Mouse (Mus musculus) liver, embryonic 16.5 days (tissue): ENCODE measurements around the gene Phospho1. TPM values are rescaled to one million over a fixed set of nuclear protein-coding genes. Genes with fewer than 3 reads are reported as not detected.
A peak's percentile ranks its signal among the peaks of the same experiment; 100 is the strongest.
"Not testable (repeated sequence)": the region's sequence is repeated elsewhere in the genome, so short reads cannot be mapped to it uniquely, and the experiment has no call there.

Source experiments
- ATAC-seq: fragments of 200-750 bp; cut with Nextera tagmentation; 2 replicates; pipeline ENCODE4 v1.8.0; 2017; ENCODE audit warnings: low read depth, mild to moderate bottlenecking, moderate number of reproducible peaks, moderate library complexity
- H3K27ac ChIP-seq: fragments of 300-500 bp; sonication (generic); 2 replicates; pipeline ENCODE4 v1.5.1; 2014; ENCODE audit warnings: mild to moderate bottlenecking, low read length
- H3K27me3 ChIP-seq: fragments of 300-500 bp; sonication (generic); 2 replicates; pipeline ENCODE4 v1.6.1; 2014; ENCODE audit warnings: low read depth, low read length, mixed read lengths; ENCODE audit not compliant: control insufficient read depth, insufficient read depth
- H3K36me3 ChIP-seq: fragments of 300-500 bp; sonication (generic); 2 replicates; pipeline ENCODE4 v1.6.1; 2014; ENCODE audit warnings: mild to moderate bottlenecking; ENCODE audit not compliant: control insufficient read depth, insufficient read depth
- H3K4me1 ChIP-seq: fragments of 300-500 bp; sonication (generic); 2 replicates; pipeline ENCODE4 v1.6.1; 2014; ENCODE audit warnings: low read depth, low read length, mixed read lengths; ENCODE audit not compliant: control insufficient read depth
- H3K4me2 ChIP-seq: fragments of 300-500 bp; sonication (generic); 2 replicates; pipeline ENCODE4 v1.6.1; 2014; ENCODE audit warnings: low read depth, low read length, mixed read lengths
- H3K4me3 ChIP-seq: fragments of 300-500 bp; sonication (generic); 2 replicates; pipeline ENCODE4 v1.5.1; 2014; ENCODE audit warnings: low read depth, mild to moderate bottlenecking, low read length
- H3K9ac ChIP-seq: fragments of 300-500 bp; sonication (generic); 2 replicates; pipeline ENCODE4 v1.6.1; 2014; ENCODE audit warnings: low read depth, low read length
- H3K9me3 ChIP-seq: fragments of 300-500 bp; sonication (generic); replicated peaks from 2 replicates; pipeline ENCODE4 v1.6.1; 2016; ENCODE audit warnings: low read length; ENCODE audit not compliant: control insufficient read depth
- WGBS: fragments of 180-500 bp; shearing (Covaris S2); extraction: QIAGEN DNeasy Blood & Tissue Kit; methylation state at CpG from one replicate; pipeline ENCODE4 v1.1.7; 2014; ENCODE audit not compliant: insufficient replicate concordance; 5-methylcytosine and 5-hydroxymethylcytosine counted together
- polyA plus RNA-seq: library from polyadenylated mRNA; unstranded; fragments of >200 nt; fragmentation: Nextera tagmentation; extraction: Ambion mirVana; gene quantifications from 2 replicates; pipeline ENCODE4 v1.2.1, GENCODE M21; 2015

Gene Phospho1
- polyA plus RNA-seq, 1 experiment from 2014 or later, result 7.7 TPM

DNA sequence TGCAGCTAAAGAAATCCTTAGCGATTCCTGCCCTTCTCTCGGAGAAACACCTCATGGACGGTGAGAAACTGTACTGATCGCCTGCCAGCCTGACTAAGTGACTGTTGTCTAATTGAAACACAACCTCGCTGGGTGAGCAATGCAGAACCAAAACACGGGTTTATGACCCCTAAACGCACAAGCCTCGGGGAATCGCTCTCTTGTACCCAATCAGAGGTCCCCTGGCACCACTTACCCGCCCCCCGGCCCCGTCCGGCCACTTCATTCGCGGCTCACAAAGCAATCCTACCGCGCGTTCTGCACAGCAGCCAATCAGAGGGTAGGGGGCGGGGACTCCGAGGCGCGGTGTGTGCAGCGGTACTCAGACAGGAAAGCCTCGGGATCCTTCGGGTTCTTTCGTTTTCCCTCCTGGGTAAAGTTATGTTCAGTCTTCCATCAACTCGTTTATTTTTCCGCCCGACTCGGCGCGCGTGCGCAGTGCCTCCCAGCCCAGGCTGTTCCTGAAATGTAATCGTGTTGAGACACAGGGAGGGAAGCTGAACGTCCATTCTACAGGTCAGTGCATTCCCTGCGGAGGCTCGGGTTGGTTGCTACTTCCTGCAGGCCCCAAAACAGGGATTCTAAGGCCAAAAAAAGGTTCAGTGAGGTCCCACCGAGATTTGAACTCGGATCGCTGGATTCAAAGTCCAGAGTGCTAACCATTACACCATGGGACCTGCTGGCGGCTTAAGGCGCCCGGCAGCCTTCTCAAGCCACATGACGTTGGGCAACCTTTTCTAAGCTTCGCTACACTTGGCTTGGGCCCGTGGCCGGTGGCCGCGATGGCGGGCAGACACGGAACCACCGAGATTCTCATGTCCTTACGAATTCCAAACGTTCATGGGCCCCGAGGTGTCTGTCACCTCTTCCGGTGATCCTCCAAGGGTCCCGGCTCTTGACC is 34.5 kb downstream of the Phospho1 start:
- peak overlapping the region; percentile 96 for H3K27ac ChIP-seq
- no peaks in the 10 kb centered on the region; the same call in 1 of the 2 replicates for H3K9me3 ChIP-seq
- H3K36me3 ChIP-seq, result no peaks in the 10 kb centered on the region
- peak overlapping the region; percentile 83 for H3K9ac ChIP-seq
- peak overlapping the region; percentile 80 for H3K4me3 ChIP-seq
- peak; percentile 96 for ATAC-seq
- H3K27me3 ChIP-seq, result no peaks in the 10 kb centered on the region
- peaks cover 24% of the 10 kb centered on the region for H3K4me1 ChIP-seq
- under 1% methylated on average over 58 of the region's 58 CpGs for WGBS
- H3K4me2 ChIP-seq, result peak overlapping the region; percentile 83

DNA sequence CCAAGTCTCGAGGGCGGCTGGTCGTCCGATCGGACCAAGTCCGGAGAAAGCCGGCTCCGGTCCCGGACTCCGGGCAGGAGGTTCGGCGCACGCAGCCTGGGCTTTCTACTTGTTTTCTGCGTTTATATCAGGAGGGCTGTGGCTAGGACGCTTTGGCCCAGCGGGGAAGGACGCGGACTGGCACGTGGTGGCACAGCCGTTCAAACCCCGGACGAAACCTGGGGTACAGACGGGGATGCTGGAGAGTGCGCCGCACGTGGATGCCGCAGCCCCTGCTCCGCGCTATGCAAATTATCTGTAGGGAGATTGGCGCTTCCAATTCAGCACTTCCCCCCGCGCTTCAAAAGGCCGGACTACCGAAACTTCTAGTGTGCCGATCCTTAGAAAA is 35.2 kb downstream of the Phospho1 start:
- Histone ChIP-seq H3K4me3 (peak overlapping the region; percentile 80), H3K27me3 (no peaks in the 10 kb centered on the region), H3K27ac (peak overlapping the region; percentile 96), H3K9me3 (no peaks in the 10 kb centered on the region), H3K36me3 (no peaks in the 10 kb centered on the region), H3K4me2 (peak overlapping the region; percentile 83), H3K4me1 (peaks cover 24% of the 10 kb centered on the region), H3K9ac (peak overlapping the region; percentile 77)
- ATAC-seq, result peak; percentile 45
- WGBS, result under 1% methylated on average over 35 of the region's 35 CpGs

DNA sequence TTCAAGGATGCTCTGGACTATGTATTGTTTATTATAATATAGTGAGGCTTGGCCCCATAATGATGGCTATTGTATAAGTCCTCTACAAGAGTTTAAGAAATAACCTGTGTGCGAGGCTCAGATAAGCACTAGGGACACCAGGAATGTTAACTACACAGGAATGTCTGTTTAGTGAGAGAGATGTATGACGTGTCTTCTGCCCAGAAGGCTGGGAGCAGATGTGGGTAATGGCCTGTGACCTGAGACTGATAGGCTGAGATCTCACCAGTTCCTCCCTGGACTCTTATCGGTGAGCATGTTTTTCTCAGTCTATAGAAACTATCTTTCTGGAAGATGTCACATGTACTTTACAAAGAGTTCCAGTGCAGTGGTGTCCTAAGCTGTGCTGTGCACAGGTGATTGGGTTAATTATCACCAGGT is 35.8 kb downstream of the Phospho1 start:
- H3K4me3 ChIP-seq, result peak overlapping the region; percentile 80
- H3K27me3 ChIP-seq, result no peaks in the 10 kb centered on the region
- WGBS, result 9% methylated on average over 3 of the region's 3 CpGs
- H3K4me2 ChIP-seq, result peak overlapping the region; percentile 83
- ATAC-seq, result peak; percentile 31
- peak overlapping the region; percentile 77 for H3K9ac ChIP-seq
- no peaks in the 10 kb centered on the region for H3K36me3 ChIP-seq
- H3K4me1 ChIP-seq, result peaks cover 24% of the 10 kb centered on the region
- peak overlapping the region; percentile 96 for H3K27ac ChIP-seq
- no peaks in the 10 kb centered on the region for H3K9me3 ChIP-seq

DNA sequence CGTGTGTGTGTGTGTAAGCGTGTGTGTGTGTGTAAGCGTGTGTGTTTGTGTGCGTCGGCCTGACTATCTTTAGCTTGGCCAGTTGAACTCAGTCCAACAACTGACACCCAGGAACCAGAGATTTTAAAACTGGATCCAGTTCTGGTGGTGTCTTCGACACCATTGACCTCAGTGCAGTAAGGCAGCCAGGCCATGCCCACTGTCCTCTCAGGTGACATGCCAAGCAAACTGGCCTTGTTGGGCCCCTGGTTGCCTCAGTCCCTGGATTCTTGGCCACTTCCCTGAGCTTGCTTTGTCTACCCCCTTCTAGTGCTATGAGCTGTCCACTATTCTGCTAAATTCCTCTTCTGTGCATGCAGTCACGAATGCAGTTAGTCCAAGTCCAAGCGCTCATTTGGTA is 37.1 kb downstream of the Phospho1 start:
- H3K4me2 ChIP-seq, result no peak overlapping the region
- 74% methylated on average over 8 of the region's 8 CpGs for WGBS

DNA sequence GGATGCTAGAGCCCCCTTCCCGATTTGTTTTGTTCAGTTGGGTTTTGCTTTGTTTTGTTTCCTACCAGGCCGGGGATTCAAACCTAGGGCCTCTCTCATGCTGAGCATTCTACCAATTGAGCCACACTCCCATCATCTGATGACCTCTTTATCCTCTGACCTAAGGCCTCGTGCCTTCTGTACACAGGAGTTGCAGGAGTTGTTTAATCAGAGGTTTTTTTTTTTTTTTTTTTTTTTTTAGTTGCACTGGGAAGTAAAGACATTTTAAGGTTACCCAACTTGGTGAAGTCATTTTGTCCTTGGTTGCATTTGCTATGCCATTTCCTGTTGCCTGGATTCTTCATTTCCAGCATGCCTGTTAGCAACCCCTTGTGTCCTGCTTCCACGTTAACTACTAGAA is 45.1 kb downstream of the Phospho1 start:
- Histone ChIP-seq H3K4me1 (peaks cover 11% of the 10 kb centered on the region), H3K27ac (no peak overlapping the region), H3K4me2 (no peak overlapping the region), H3K36me3 (no peaks in the 10 kb centered on the region), H3K9ac (no peak overlapping the region), H3K9me3 (no peaks in the 10 kb centered on the region), H3K27me3 (no peaks in the 10 kb centered on the region), H3K4me3 (no peak overlapping the region)
- 55% methylated on average over 4 of the region's 4 CpGs for WGBS
- ATAC-seq, result no peak

More for the DNA sequence above, 37.1 kb downstream of the Phospho1 start:
- H3K27ac ChIP-seq, result no peak overlapping the region; the same call in 1 of the 2 replicates
- H3K9me3 ChIP-seq, result no peaks in the 10 kb centered on the region
- H3K4me1 ChIP-seq, result peaks cover 24% of the 10 kb centered on the region
- H3K4me3 ChIP-seq, result no peak overlapping the region
- no peaks in the 10 kb centered on the region for H3K36me3 ChIP-seq
- no peak overlapping the region for H3K9ac ChIP-seq
- ATAC-seq, result no peak
- no peaks in the 10 kb centered on the region for H3K27me3 ChIP-seq

DNA sequence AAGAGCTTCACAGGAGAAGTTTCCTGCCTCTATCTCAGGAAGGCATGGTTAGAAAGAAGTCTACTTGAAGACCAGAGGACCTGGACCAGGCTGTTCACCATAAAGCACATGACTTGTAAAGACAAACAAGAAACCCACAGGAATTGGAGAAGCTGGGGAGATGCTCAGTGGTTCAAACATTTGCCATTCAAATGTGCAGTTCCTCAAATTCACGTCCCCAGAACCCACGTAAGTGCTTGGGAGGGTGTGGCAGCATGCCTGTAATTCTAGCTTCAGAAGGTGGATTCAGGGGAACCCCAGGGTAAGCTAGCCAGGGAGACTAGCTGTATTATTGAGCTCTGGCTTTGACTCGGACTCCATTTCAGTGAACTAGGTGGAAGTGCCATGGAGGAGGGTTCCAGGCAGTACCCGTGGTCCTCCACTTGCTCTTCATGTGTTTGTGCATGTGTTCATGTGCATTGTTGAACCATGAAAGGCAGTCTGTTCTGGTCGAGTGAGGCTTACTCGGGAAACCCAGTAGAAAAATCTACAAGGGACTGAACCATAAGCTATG is 45.7 kb downstream of the Phospho1 start:
- Histone ChIP-seq H3K36me3 (no peaks in the 10 kb centered on the region), H3K27ac (no peak overlapping the region), H3K9me3 (no peaks in the 10 kb centered on the region), H3K27me3 (no peaks in the 10 kb centered on the region), H3K4me2 (no peak overlapping the region), H3K4me1 (peaks cover 11% of the 10 kb centered on the region), H3K4me3 (no peak overlapping the region), H3K9ac (no peak overlapping the region)
- 48% methylated on average over 6 of the region's 6 CpGs for WGBS
- no peak for ATAC-seq

DNA sequence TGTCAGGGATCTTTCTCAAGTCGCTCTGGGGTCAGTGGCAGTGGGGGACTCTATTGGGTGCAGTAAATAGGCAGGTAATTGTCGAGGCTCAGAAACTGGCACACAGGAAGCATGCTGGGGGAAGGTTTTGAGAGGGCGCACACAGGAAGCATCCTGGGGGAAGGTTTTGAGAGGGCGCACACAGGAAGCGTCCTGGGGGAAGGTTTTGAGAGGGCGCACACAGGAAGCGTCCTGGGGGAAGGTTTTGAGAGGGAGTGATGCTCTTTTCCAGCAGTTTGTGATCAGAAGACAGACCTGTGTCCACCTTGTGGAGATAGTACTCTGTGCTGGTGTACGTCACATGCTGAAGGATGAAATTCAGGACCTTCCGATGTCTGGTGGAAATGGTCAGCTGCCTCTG is 51.5 kb downstream of the Phospho1 start:
- Histone ChIP-seq H3K27me3 (no peaks in the 10 kb centered on the region; the same call in 1 of the 2 replicates), H3K4me3 (no peak overlapping the region), H3K9me3 (no peaks in the 10 kb centered on the region), H3K4me1 (no peaks in the 10 kb centered on the region), H3K9ac (no peak overlapping the region), H3K4me2 (no peak overlapping the region), H3K27ac (no peak overlapping the region), H3K36me3 (no peaks in the 10 kb centered on the region)
- no peak for ATAC-seq
- 26% methylated on average over 9 of the region's 9 CpGs for WGBS

DNA sequence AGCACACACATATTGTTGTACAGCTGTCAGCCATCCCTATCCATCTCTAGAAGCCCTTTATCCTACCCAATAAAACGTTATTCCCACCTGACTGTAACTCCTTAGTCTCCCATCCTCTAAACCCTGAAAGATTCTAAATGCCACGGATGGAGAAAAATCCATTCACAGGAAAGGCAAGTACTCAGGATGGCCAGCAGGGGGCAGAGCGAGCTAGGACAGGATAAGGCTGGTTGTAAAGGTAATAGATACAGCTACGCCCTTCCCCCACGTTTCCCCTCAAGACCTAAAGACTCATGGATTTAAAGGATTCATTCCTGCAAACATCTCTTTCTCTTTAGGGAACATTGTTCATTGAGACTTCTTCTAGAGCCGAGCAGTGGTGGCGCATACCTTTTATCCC is 52.0 kb downstream of the Phospho1 start:
- no peaks in the 10 kb centered on the region for H3K4me1 ChIP-seq
- 18% methylated on average over 7 of the region's 7 CpGs for WGBS
- H3K9ac ChIP-seq, result no peak overlapping the region
- no peak overlapping the region for H3K27ac ChIP-seq
- H3K36me3 ChIP-seq, result no peaks in the 10 kb centered on the region
- no peaks in the 10 kb centered on the region for H3K9me3 ChIP-seq
- H3K4me3 ChIP-seq, result no peak overlapping the region
- no peak overlapping the region for H3K4me2 ChIP-seq
- ATAC-seq, result no peak
- no peaks in the 10 kb centered on the region; the same call in 1 of the 2 replicates for H3K27me3 ChIP-seq

DNA sequence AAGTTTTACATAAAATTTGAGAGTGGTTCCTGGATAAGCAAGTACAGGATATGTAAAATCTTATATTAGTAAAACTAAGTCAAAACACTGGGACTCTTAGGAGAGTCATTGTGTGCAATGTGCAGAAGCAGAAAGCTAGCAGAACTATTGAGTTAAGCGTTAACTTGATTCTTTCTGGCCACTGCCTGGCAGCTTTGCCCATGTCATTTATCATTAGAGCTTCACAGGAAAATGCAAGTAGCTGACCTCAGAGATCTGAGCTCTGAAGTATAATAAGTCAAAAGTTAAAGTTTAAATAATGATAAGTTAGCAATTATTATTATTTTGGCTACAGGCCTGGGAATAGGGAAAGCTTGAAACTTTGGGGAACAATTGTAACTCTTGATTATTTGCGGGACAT is 55.6 kb downstream of the Phospho1 start:
- ATAC-seq, H3K27me3 ChIP-seq, H3K9ac ChIP-seq, H3K27ac ChIP-seq, H3K36me3 ChIP-seq, H3K4me1 ChIP-seq, H3K4me2 ChIP-seq, H3K9me3 ChIP-seq, H3K4me3 ChIP-seq: not testable (repeated sequence)
- WGBS, result 68% methylated on average over 2 of the region's 2 CpGs
